Mouse (Mus musculus): ENCODE measurements around the gene Minpp1. TPM values are rescaled to one million over a fixed set of nuclear protein-coding genes. Genes with fewer than 3 reads are reported as not detected.

The Minpp1 gene
- polyA plus RNA-seq, 1 experiment from 2014 or later, result 51.3 TPM

DNA sequence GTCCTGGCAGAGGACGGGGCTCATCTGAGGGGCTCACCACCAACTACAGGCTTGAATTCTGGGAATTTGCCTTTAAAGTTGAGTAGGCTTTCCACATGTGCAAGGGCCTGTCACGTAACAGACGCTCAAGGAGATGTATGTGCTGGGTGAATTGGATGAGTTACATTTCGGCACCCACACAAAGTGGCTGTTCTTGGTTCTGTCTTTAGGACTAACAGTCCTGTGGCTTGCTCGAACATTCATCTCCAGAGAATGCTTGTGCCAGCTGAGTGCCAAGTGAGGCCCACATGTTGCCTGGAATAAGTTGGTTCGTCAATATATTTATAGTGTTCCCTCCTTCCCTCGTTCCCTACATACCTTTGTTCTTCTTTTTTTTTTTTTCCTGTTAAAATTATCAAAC, 44.7 kb downstream of the Minpp1 start:
- 87% methylated on average over 7 of the region's 7 CpGs for WGBS
- no peak for ATAC-seq (ENCODE audit: low read depth)
- H3K9me3 ChIP-seq (ENCODE audit: control insufficient read depth, low read length), result no peaks in the 10 kb centered on the region
- no peak overlapping the region for H3K4me2 ChIP-seq (ENCODE audit: low read depth, low read length)
- no peak overlapping the region for H3K27ac ChIP-seq (ENCODE audit: low read length)
- no peak overlapping the region for H3K9ac ChIP-seq (ENCODE audit: low read length)
- no peak overlapping the region for H3K4me3 ChIP-seq (ENCODE audit: low read length)
- H3K36me3 ChIP-seq (ENCODE audit: control insufficient read depth, insufficient read depth, low read length), result no peaks in the 10 kb centered on the region
- no peaks in the 10 kb centered on the region for H3K27me3 ChIP-seq (ENCODE audit: control insufficient read depth, insufficient read depth, low read depth, low read length)
- H3K4me1 ChIP-seq (replicated peaks; ENCODE audit: control insufficient read depth, insufficient read depth, low read length), result no peaks in the 10 kb centered on the region

- Histone ChIP-seq H3K9ac (ENCODE audit: low read length) (no peak overlapping the region), H3K4me2 (ENCODE audit: low read depth, low read length) (no peak overlapping the region), H3K4me3 (ENCODE audit: low read length) (no peak overlapping the region), H3K27ac (ENCODE audit: low read length) (no peak overlapping the region), H3K36me3 (ENCODE audit: control insufficient read depth, insufficient read depth, low read length) (no peaks in the 10 kb centered on the region), H3K27me3 (ENCODE audit: control insufficient read depth, insufficient read depth, low read depth, low read length) (no peaks in the 10 kb centered on the region), H3K4me1 (replicated peaks; ENCODE audit: control insufficient read depth, insufficient read depth, low read length) (no peaks in the 10 kb centered on the region), H3K9me3 (ENCODE audit: control insufficient read depth, low read length) (no peaks in the 10 kb centered on the region)
- no peak for ATAC-seq (ENCODE audit: low read depth)
- WGBS, result 63% methylated on average over 3 of the region's 3 CpGs
Observed at GRCm38 (mm10) chr19:32532331-32532730, 46.8 kb downstream of the Minpp1 start.

- no peak for ATAC-seq (ENCODE audit: low read depth)
- H3K27ac ChIP-seq (ENCODE audit: low read length), result no peak overlapping the region
- H3K27me3 ChIP-seq (ENCODE audit: control insufficient read depth, insufficient read depth, low read depth, low read length), result no peaks in the 10 kb centered on the region
- no peak overlapping the region for H3K4me2 ChIP-seq (ENCODE audit: low read depth, low read length)
- no peaks in the 10 kb centered on the region for H3K9me3 ChIP-seq (ENCODE audit: control insufficient read depth, low read length)
- H3K36me3 ChIP-seq (ENCODE audit: control insufficient read depth, insufficient read depth, low read length), result no peaks in the 10 kb centered on the region
- no peak overlapping the region for H3K4me3 ChIP-seq (ENCODE audit: low read length)
- H3K9ac ChIP-seq (ENCODE audit: low read length), result no peak overlapping the region
- H3K4me1 ChIP-seq (replicated peaks; ENCODE audit: control insufficient read depth, insufficient read depth, low read length), result no peaks in the 10 kb centered on the region
- WGBS, result 69% methylated on average over 7 of the region's 7 CpGs
Observed at GRCm38 (mm10) chr19:32532737-32533505, 47.4 kb downstream of the Minpp1 start.

DNA sequence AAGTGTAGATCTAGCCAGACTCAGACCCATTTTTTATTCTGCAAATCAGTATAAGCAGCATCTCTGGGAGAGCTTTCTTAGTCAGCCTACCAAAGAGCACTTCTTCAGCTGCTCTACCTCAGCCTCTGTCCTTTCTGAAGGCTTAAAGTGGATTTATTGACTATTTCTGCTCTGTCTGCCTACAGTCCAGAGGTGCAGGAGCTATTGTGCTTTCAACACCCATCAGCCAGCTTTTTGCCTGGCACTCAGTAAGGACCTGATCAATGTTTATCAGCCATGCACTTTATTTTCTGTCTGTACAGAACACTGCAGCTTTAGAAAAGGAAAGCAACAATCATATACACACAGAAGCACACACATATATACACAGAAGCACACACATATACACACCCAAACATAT, 49.3 kb downstream of the Minpp1 start:
- Histone ChIP-seq H3K9ac (ENCODE audit: low read length) (no peak overlapping the region), H3K4me3 (ENCODE audit: low read length) (no peak overlapping the region), H3K27me3 (ENCODE audit: control insufficient read depth, insufficient read depth, low read depth, low read length) (no peaks in the 10 kb centered on the region), H3K4me1 (replicated peaks; ENCODE audit: control insufficient read depth, insufficient read depth, low read length) (no peaks in the 10 kb centered on the region), H3K27ac (ENCODE audit: low read length) (no peak overlapping the region), H3K9me3 (ENCODE audit: control insufficient read depth, low read length) (no peaks in the 10 kb centered on the region), H3K4me2 (ENCODE audit: low read depth, low read length) (no peak overlapping the region), H3K36me3 (ENCODE audit: control insufficient read depth, insufficient read depth, low read length) (no peaks in the 10 kb centered on the region)
- ATAC-seq (ENCODE audit: low read depth), result no peak

DNA sequence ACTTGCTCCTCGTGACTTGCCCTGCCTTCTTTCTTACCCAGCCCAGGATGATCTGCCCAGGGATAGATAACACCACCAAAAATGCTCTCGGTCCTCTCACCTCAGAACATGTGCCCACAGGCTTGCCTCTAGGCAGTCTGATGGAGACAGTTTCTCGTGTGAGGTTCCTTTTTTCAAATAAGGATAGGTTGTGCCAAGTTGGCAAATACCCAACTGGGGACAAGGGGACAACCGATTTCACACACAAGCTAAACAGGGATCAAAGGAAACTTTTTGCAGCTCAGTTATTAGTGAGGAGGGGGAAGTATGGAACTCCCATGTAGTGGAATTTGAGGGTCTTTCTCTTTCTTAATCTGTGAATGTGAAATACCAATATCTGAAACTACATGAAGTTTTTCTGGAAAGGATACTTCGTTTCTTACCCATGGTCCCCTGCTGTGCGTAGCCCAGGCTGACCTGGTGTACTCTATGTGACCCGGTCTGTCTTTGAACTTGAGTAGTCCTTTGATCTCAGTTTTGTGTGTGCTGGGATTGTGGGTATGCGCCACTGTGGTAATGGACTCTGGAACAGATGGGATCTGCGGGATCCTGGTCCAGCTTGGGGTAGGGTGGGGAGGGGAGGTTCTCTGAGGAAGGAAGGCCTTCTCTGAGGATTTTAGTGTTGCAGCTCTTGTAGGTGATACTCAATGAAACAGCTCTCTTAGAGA, 57.4 kb downstream of the Minpp1 start:
- no peak overlapping the region for H3K9ac ChIP-seq (ENCODE audit: low read length)
- no peak overlapping the region for H3K4me2 ChIP-seq (ENCODE audit: low read depth, low read length)
- H3K4me3 ChIP-seq (ENCODE audit: low read length), result no peak overlapping the region
- no peaks in the 10 kb centered on the region for H3K27me3 ChIP-seq (ENCODE audit: control insufficient read depth, insufficient read depth, low read depth, low read length)
- H3K9me3 ChIP-seq (ENCODE audit: control insufficient read depth, low read length), result no peaks in the 10 kb centered on the region
- H3K36me3 ChIP-seq (ENCODE audit: control insufficient read depth, insufficient read depth, low read length), result no peaks in the 10 kb centered on the region
- H3K27ac ChIP-seq (ENCODE audit: low read length), result no peak overlapping the region
- WGBS, result 74% methylated on average over 9 of the region's 9 CpGs
- no peak for ATAC-seq (ENCODE audit: low read depth)
- H3K4me1 ChIP-seq (replicated peaks; ENCODE audit: control insufficient read depth, insufficient read depth, low read length), result no peaks in the 10 kb centered on the region

DNA sequence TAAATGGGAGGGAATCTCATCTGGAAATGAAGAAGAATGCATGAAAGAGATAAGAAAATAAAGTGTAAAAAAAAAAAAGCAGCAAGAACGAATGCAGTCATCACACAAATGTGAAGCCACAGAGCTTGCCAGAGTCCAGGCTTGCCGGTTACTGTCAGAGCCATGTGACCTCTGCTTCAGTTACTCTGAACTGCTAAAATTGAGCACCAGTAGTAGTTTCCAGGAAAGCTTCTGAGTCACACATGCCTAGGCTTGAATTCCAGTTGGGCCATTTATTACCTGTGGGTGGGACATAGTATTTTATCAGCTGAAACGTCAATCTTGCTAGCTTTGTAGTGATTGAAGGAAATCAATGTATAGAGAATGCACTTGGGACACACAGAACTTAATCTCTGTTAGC, 61.8 kb downstream of the Minpp1 start:
- ATAC-seq (ENCODE audit: low read depth), result no peak
- WGBS, result 56% methylated on average over 3 of the region's 3 CpGs
- no peaks in the 10 kb centered on the region for H3K36me3 ChIP-seq (ENCODE audit: control insufficient read depth, insufficient read depth, low read length)
- no peak overlapping the region for H3K27ac ChIP-seq (ENCODE audit: low read length)
- no peak overlapping the region for H3K4me2 ChIP-seq (ENCODE audit: low read depth, low read length)
- H3K4me1 ChIP-seq (replicated peaks; ENCODE audit: control insufficient read depth, insufficient read depth, low read length), result no peaks in the 10 kb centered on the region
- H3K9ac ChIP-seq (ENCODE audit: low read length), result no peak overlapping the region
- no peaks in the 10 kb centered on the region for H3K9me3 ChIP-seq (ENCODE audit: control insufficient read depth, low read length)
- no peak overlapping the region for H3K4me3 ChIP-seq (ENCODE audit: low read length)
- no peaks in the 10 kb centered on the region for H3K27me3 ChIP-seq (ENCODE audit: control insufficient read depth, insufficient read depth, low read depth, low read length)

DNA sequence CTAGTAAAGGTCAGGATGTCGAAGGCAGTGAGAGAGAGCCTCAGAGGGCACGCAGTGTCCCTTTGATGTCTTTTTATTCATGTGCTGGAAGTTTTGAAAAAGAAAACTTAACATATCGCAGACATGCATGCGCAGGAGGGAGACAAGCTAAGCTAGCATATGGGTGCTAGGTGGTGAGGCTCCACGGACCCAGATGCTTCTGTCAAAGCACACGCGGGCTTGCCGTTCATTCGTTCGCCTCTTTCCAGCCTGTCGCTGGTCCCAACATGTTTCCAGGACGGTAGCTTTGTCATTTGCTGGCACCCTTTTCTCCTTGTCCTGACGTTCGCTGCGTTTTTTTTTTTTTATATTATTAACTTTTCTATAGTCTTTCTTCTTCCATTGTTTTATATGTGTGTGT, 62.6 kb downstream of the Minpp1 start:
- no peaks in the 10 kb centered on the region for H3K27me3 ChIP-seq (ENCODE audit: control insufficient read depth, insufficient read depth, low read depth, low read length)
- ATAC-seq (ENCODE audit: low read depth), result no peak
- H3K4me1 ChIP-seq (replicated peaks; ENCODE audit: control insufficient read depth, insufficient read depth, low read length), result no peaks in the 10 kb centered on the region
- H3K4me3 ChIP-seq (ENCODE audit: low read length), result no peak overlapping the region
- 82% methylated on average over 15 of the region's 15 CpGs for WGBS
- no peak overlapping the region for H3K27ac ChIP-seq (ENCODE audit: low read length)
- H3K36me3 ChIP-seq (ENCODE audit: control insufficient read depth, insufficient read depth, low read length), result no peaks in the 10 kb centered on the region
- H3K9me3 ChIP-seq (ENCODE audit: control insufficient read depth, low read length), result no peaks in the 10 kb centered on the region
- H3K4me2 ChIP-seq (ENCODE audit: low read depth, low read length), result no peak overlapping the region
- no peak overlapping the region for H3K9ac ChIP-seq (ENCODE audit: low read length)

GRCm38 (mm10) chr19:32550446-32550845, 64.9 kb downstream of the Minpp1 start:
- no peak for ATAC-seq (ENCODE audit: low read depth)
- H3K9ac ChIP-seq (ENCODE audit: low read length), result no peak overlapping the region
- H3K27ac ChIP-seq (ENCODE audit: low read length), result no peak overlapping the region
- H3K9me3 ChIP-seq (ENCODE audit: control insufficient read depth, low read length), result no peaks in the 10 kb centered on the region
- H3K27me3 ChIP-seq (ENCODE audit: control insufficient read depth, insufficient read depth, low read depth, low read length), result no peaks in the 10 kb centered on the region
- H3K4me3 ChIP-seq (ENCODE audit: low read length), result no peak overlapping the region
- no peaks in the 10 kb centered on the region for H3K36me3 ChIP-seq (ENCODE audit: control insufficient read depth, insufficient read depth, low read length)
- H3K4me2 ChIP-seq (ENCODE audit: low read depth, low read length), result no peak overlapping the region
- WGBS, result 44% methylated on average over 5 of the region's 5 CpGs
- H3K4me1 ChIP-seq (replicated peaks; ENCODE audit: control insufficient read depth, insufficient read depth, low read length), result no peaks in the 10 kb centered on the region

- Histone ChIP-seq H3K27me3 (ENCODE audit: control insufficient read depth, insufficient read depth, low read depth, low read length) (no peaks in the 10 kb centered on the region), H3K36me3 (ENCODE audit: control insufficient read depth, insufficient read depth, low read length) (no peaks in the 10 kb centered on the region), H3K9me3 (ENCODE audit: control insufficient read depth, low read length) (no peaks in the 10 kb centered on the region), H3K4me3 (ENCODE audit: low read length) (no peak overlapping the region), H3K4me2 (ENCODE audit: low read depth, low read length) (no peak overlapping the region), H3K9ac (ENCODE audit: low read length) (no peak overlapping the region), H3K4me1 (replicated peaks; ENCODE audit: control insufficient read depth, insufficient read depth, low read length) (no peaks in the 10 kb centered on the region), H3K27ac (ENCODE audit: low read length) (no peak overlapping the region)
- WGBS, result 54% methylated on average over 3 of the region's 3 CpGs
- ATAC-seq (ENCODE audit: low read depth), result no peak
Observed at GRCm38 (mm10) chr19:32551442-32551841, 65.9 kb downstream of the Minpp1 start.

All from lung, embryonic 16.5 days (tissue).